Mouse (Mus musculus) layer of hippocampus, postnatal 25 days (tissue): Measurements from ENCODE around the gene Rgs2. TPM values are rescaled to one million over a fixed set of nuclear protein-coding genes. Genes with fewer than 3 reads are reported as not detected.
A peak's percentile ranks its signal among the peaks of the same experiment; 100 is the strongest.

Experiments
- DNase-seq, 2 experiments: peaks; one replicate each; pipeline ENCODE4 v3.0.0; 2022; ENCODE audit warnings: mixed read lengths in 2 of 2, low spot score in 1 of 2; ENCODE audit errors: extremely low spot score in 1 of 2
- total RNA-seq, 2 experiments: library from RNA; stranded (reverse); gene quantifications; 2 replicates each; pipeline ENCODE4 v1.2.3; 2021

Rgs2 gene
- total RNA-seq, result 10 to 100 TPM; 39.6 to 39.8 TPM

DNA sequence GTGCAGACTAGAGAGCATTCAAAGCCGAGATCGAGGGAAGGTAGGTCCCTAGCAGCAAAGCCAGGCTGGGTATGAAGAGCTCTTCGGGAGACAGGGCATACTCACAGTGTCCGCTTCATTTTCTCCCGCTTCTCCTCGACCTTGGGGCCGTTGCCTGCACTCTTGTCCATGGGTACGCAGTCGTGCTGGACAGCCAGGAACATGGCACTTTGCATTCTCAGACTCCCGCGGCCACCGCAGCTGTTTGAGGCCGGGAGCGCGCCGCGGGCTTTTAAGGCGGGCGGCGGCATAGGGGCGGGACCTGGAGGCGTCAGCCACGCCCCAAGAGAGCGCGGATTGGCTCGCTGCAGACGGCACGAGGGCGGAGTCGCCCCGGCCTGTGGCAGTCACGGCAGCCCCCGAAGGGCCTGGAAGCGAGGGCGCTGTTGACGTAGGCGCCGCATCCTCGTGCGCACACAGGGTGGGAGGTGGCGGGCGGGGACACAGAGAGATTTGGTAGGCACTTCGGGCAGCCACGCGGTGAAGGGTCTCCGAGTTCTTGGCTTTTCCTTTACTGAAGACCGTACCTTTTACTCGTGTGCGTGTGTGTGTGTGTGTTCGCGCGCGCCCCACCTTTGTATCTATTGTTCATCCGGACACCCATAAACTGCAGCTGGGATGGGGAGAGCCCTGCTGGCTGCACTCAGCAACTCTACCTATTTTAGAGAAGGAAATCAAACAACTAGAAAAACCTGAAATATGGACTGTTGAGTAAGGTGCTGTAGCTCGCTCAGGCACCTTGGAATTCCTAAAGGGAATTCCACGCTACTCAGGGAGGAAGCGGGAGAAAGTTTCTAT is at the start of gene Rgs2:
Gene Rgs2 (minus strand): TSS at position 258 of the 837 bp plus-strand sequence.
- DNase-seq, result peak; percentile 93 to 95

DNA sequence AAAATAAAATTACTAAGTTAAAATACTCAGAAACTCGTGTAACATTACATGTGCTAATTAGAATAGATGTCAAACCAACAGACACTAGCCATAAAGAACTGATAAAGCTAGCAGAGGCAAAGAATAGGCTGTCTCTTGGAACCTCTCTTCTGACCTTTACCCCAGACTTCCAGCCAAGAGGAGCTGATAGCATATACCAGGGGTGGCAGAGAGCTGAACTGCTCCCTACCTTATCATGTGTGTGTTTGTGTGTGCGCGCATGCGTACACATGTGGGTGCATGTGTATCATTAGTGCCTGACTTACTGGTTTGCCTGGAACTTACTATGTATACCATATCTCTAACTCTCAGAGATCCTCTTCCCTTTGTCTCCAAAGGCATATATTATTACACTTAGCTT is 49.4 kb upstream of the Rgs2 start:
- no peak for DNase-seq

GRCm38 (mm10) chr1:144041826-144042225 is 37.9 kb upstream of the Rgs2 start:
- no peak for DNase-seq

GRCm38 (mm10) chr1:144033498-144033897 is 29.5 kb upstream of the Rgs2 start:
- DNase-seq, result no peak

GRCm38 (mm10) chr1:144030499-144030898 is 26.5 kb upstream of the Rgs2 start:
- no peak for DNase-seq

- DNase-seq, result no peak
Measured at GRCm38 (mm10) chr1:144029679-144030078, 25.7 kb upstream of the Rgs2 start.

DNA sequence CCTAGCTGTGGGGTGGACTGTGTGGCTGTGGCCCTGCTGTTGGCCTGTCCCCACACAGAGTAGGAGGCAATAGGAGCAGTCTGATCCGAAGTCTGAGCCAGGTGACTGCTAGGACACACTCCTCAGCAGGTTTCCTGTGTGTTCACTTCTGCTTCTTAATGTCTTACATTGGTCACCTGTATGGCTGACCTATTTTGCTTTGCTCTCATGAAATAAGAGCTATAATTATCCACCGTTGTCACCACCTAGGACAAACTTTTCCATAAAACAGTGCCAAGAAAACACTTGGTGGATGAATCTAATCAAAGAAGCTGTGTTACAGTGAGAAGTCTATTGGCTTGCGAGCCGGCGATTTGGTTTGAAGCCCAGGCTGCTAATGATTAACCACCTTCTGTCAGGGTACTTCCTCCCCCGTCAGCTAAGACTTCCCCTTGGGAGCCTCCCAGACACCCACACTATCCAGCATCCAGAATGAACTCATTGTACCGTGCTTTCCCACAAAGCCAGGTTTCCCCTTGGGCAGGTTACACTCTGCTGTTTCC is 14.5 kb upstream of the Rgs2 start:
- peak in 1 of 2 experiments; percentile 10 for DNase-seq

DNA sequence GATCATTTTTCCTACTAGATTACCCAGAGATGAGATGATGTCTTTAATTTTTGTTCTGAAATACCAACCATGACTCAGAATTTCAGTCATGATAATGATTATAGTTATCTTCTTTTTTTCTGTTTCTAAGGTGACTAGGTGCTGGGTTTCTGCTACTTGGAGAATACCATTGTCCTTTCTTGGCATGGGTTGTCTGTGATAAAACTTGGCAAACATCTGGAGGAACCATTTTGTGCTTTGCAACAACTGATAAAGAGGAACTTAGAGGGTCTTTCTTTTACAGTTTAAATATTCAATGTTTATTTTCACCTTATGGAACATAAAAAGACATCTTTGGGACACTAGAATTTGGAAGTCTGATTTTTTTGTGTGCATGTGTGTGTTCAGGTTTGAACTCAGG is 10.0 kb upstream of the Rgs2 start:
- DNase-seq, result no peak

DNA sequence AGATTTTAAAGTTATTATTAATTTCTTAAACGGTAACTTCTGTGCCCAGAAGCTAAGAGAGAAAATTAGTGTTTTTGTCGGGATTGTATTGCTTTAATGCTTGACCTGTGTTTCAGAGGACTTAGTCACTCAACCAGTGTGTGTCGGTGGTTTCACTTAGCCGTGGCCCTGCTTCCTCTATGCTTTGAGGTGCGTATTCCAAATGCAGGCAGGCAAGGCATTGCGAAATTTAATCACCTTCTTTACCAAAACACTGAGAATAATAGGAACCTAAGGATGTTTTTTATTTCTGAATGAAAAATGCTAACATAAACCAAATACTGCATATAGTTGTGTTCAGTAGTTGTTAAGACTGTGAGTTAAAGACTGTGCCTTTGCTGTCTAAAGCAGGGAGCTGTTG is 3.4 kb upstream of the Rgs2 start:
- DNase-seq, result no peak

GRCm38 (mm10) chr1:144006542-144006941 is 2.6 kb upstream of the Rgs2 start:
- DNase-seq, result peak; percentile 35 to 54

DNA sequence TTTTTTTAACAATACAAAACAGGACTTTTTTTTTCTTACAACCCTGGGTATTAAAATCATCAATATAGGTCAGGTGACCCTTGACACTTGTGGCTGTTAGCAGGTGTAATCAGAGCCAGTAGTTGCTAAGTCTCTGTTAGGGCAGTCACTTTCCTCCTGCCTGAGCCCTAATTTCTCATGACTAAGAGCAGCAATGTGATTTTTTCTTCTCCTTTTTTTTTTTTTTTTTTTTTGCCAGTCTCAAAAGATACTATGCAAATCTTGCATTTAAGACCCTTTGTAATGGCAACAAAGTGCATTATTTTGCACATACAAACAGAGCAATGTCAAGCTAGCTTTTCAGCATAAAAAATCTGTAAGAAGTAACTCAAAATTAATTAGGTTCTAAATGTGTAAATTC is 1.7 kb upstream of the Rgs2 start:
- no peak for DNase-seq

- DNase-seq, result no peak
Measured at GRCm38 (mm10) chr1:144004741-144005140, 780 bp upstream of the Rgs2 start.

- DNase-seq, result peak; percentile 20 to 29
Measured at GRCm38 (mm10) chr1:144003416-144003815, 545 bp downstream of the Rgs2 start.

DNA sequence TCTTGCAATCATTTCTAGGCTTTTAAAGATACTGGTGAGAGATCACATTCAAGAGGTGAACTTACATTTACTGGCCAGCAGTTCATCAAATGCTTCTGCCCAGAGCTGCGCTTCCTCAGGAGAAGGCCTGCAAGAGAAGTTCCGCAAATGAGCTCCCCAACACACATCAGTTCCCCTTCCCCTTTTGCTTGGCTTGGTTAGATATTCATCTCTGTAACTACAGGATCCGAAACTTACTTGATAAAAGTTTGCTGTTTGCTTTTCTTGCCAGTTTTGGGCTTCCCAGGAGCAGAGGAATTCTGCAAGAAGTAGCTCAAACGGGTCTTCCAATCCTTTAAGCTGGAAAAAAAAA is 1.3 kb downstream of the Rgs2 start:
- no peak for DNase-seq

- no peak for DNase-seq
Measured at GRCm38 (mm10) chr1:144002036-144002714, 1.8 kb downstream of the Rgs2 start.

DNA sequence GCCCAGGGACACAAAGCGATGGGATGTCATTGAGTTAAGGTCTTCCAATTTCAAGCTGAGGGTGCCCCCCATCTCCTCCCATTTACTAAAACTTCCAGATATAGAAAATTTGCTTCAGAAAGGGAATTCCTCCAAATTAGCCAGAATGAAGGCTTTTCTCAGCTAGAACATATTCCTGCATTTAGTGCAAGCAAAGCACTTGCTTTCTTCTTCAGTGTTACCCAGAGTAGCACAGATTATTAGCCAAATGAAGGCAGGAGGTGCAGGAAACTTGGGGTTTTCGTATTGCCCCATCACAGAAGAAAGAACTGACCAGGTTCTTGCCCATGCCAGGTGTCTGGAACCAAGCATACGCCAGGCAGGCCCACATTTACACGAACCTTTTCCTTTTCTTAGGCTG is 3.7 kb downstream of the Rgs2 start:
- no peak for DNase-seq

- no peak for DNase-seq
Measured at GRCm38 (mm10) chr1:143999371-143999920, 4.5 kb downstream of the Rgs2 start.

- DNase-seq, result no peak
Measured at GRCm38 (mm10) chr1:143993026-143993425, 10.9 kb downstream of the Rgs2 start.

DNA sequence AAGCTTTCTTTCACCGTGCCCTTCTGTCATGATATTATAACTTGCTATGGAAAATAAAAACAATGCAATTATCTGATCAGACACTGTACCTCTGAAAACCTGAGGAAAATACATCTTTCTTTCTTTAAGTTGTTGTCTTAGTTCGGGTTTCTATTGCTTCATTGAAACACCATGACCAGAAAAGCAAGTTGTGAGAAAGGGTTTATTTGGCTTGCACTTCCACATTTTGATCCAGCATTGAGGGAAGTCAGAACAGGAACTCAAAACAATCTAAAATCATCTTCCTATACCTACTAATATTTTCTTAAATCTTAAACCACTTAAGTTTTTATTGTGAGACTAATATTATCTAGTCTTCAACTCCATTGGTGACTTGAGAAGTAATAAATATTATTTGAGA is 11.4 kb downstream of the Rgs2 start:
- DNase-seq, result no peak

- DNase-seq, result no peak
Measured at GRCm38 (mm10) chr1:143990263-143990662, 13.7 kb downstream of the Rgs2 start.

DNA sequence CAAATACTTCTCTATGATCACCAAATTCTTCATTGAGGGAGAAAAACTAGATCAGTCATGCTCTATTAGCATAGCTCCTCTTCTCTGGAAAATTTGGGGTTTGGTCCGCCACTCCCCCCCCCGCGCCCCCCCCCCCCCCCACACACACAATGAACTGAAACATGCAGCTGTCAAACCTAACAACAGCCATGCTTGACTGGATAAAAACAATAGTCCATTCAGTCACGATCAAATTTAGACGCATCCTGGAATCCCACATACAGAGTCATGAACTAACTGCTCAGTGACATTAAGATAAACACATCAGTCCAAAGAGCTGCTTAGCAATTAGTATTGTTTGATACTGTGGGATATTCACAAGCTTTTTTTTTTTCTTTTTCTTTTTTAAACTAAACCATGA is 14.2 kb downstream of the Rgs2 start:
- no peak for DNase-seq
